10 mouse cellular contexts compared by ENCODE assay signal in the genomic region with DNA sequence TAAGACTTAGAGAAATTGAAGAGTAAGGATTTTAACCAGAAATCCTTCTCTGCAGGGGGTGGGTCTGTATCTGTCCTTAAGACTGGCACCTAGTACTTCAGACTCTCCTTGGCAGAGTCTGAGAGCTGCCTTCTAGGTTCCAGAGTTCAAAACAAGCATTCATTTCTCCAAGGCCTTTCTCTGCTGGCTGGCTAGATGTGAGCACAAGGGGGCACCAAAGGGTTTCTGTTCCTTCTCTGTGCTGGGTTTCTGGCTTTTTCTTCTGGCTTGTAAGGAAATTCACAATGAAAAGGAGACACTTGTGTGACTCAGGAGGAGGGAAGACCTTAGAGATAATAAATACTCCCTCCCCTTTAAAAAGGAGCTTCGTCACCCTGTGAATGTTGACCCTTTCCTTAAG.
DNase-seq lines count a peak whose midpoint lies in the region; TF ChIP-seq lines count a peak whose summit lies in the region.
"Had no signal": no experiment of that assay in that cellular context is flagged by ENCODE, and none has a peak within 500 bp of the region (broad histone marks: within the 10 kb centered on the region; RNA-seq: fewer than 3 reads in every experiment).

No protein-coding gene starts in this region.

- H3K27ac ChIP-seq in left cerebral cortex, adult 2 months: no peak overlapping the region
- H3K27ac ChIP-seq: embryonic facial prominence, embryonic 15.5 days; lung, embryonic 15.5 days had no signal

- DNase-seq in ovary, postnatal 10 days (ENCODE audit: low spot score): peak; percentile 4
- no peak for DNase-seq in ovary, adult 18-20 months (ENCODE audit: low spot score)
- DNase-seq in cerebellum, postnatal 14 days: peak; percentile 62 to 74
- peak; percentile 19 to 62 for DNase-seq in frontal cortex, postnatal 14 days (ENCODE audit: low spot score in 2 of 2)
- peak; percentile 59 to 68 for DNase-seq in left cerebral cortex, adult 2 months (ENCODE audit: extremely low spot score in 1 of 2, low spot score in 2 of 2)
- peak; percentile 72 for DNase-seq in right cerebral cortex, postnatal 4 days
- DNase-seq in thymus, postnatal 4 days: no peak
- DNase-seq in spleen, postnatal 14 days (ENCODE audit: low spot score in 2 of 2): no peak

- no peak overlapping the region for H3K4me3 ChIP-seq in left cerebral cortex, adult 2 months
- H3K4me3 ChIP-seq: embryonic facial prominence, embryonic 15.5 days; lung, embryonic 15.5 days had no signal

- TF ChIP-seq CTCF in left cerebral cortex, adult 2 months (IDR thresholded peaks at IDR 0.05): peak; percentile 78

- intact Hi-C loops in left cerebral cortex, adult 2 months (cut with DNase I): loop anchor here (5.0 to 10.0 kb wide), 3 partner anchors 157 to 1121 kb away; no protein-coding TSS in a partner anchor

Comparison
In these comparisons a context has a peak if more than half of its experiments do, and no peak if none do; other contexts are left out.
1. DNase-seq: peak in ovary, postnatal 10 days (single experiment), cerebellum, postnatal 14 days (2 of 2), frontal cortex, postnatal 14 days (2 of 2), left cerebral cortex, adult 2 months (2 of 2) and right cerebral cortex, postnatal 4 days (single experiment); none in ovary, adult 18-20 months (single experiment), thymus, postnatal 4 days (single experiment) and spleen, postnatal 14 days (0 of 2).